In the genomic region with DNA sequence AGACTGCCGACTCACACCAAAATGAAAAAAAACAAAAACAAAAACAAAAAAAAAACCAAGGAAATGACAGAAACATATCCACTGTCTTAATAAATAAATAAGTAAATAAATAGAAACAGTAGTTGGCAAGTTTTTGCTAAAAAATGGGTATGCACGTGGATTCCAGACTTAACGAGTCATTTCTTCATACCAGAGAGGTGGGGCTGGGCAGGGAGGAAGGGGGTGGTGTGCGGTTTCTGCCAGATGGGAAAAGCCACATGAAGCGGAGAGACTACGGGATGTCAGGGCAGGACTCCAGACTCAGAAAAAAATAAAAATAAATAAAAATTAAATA, we compare ENCODE assay signal across 8 mouse cellular contexts. TPM values are rescaled to one million over a fixed set of nuclear protein-coding genes. Genes with fewer than 3 reads are reported as not detected.
DNase-seq lines count a peak whose midpoint lies in the region; ATAC-seq and TF ChIP-seq lines count a peak whose summit lies in the region.

No protein-coding gene starts in this region.

- peak; percentile 33 for DNase-seq in layer of hippocampus, adult 9-11 months
- no peak for DNase-seq in layer of hippocampus, adult 9-10 months (ENCODE audit: low spot score)
- peak; percentile 50 for DNase-seq in forelimb bud, embryonic 11.5 days (ENCODE audit: low read depth, low spot score)
- peak; percentile 27 to 62 for DNase-seq in kidney, postnatal 25 days
- DNase-seq in thymus, postnatal 0 days (ENCODE audit: low spot score) = no peak
- DNase-seq in left cerebral cortex, adult 8-10 months (ENCODE audit: low spot score in 2 of 2) = no peak

- peaks cover 5% of the 10 kb centered on the region; the same call in 1 of the 2 replicates for H3K4me1 ChIP-seq in bone marrow, adult 2 months (ENCODE audit: control insufficient read depth, insufficient read depth, low read length)

- 0% methylated on average over 6 of the region's 6 CpGs for WGBS in bone marrow, adult 2 months

- no peak overlapping the region; the same call in 1 of the 2 replicates for H3K27ac ChIP-seq in bone marrow, adult 2 months (ENCODE audit: control insufficient read depth, insufficient read depth, low read depth, low read length, poor library complexity)

- peak overlapping the region; percentile 56 for H3K4me3 ChIP-seq in bone marrow, adult 2 months (replicated peaks; ENCODE audit: control insufficient read depth, low read depth, low read length)

- TF ChIP-seq CTCF in bone marrow, adult 2 months (IDR thresholded peaks at IDR 0.05; ENCODE audit: control insufficient read depth, insufficient read depth, low read length) = no peak

- 0 out of 2 replicates have a peak, but pooled peaks have one; percentile 15 for ATAC-seq in megakaryocyte progenitor cell, adult 5-6 weeks (replicated peaks; ENCODE audit: poor library complexity)

- no peak for TF ChIP-seq POLR2A in bone marrow, adult 2 months (IDR thresholded peaks at IDR 0.05; ENCODE audit: borderline replicate concordance, control insufficient read depth, low read depth, low read length)

RNA-seq across cellular contexts. Expression of gene Clip1, which starts 1.4 kb away (rescaled TPM):
- polyA plus RNA-seq in bone marrow, adult 2 months (2011; ENCODE audit: insufficient read depth, insufficient read length, low replicate concordance, missing spikeins) = 11.7 and 29.8 TPM in 2 replicates
- total RNA-seq in megakaryocyte progenitor cell, adult 5-6 weeks (2015) = 45.7 and 46.4 TPM in 2 replicates
- total RNA-seq in megakaryocyte progenitor cell, adult 5-6 weeks (2017) = 72.5 and 98.3 TPM in 2 replicates
- polyA plus RNA-seq in thymus, postnatal 0 days (2015; fragmentation: Nextera tagmentation; extraction: Ambion mirVana) = 30.6 and 33.7 TPM in 2 replicates
- 100 to 1,000 TPM; 113 to 125 (median 122) TPM for total RNA-seq in left cerebral cortex, adult 8-10 months (2022)

RNA-seq across cellular contexts. Expression of gene Zcchc8, which starts 37.9 kb away (rescaled TPM):
- 49.3 and 59.7 TPM in 2 replicates for polyA plus RNA-seq in bone marrow, adult 2 months (2011; ENCODE audit: insufficient read depth, insufficient read length, low replicate concordance, missing spikeins)
- total RNA-seq in megakaryocyte progenitor cell, adult 5-6 weeks (2015) = 50.8 and 52.0 TPM in 2 replicates
- total RNA-seq in megakaryocyte progenitor cell, adult 5-6 weeks (2017) = 103 and 131 TPM in 2 replicates
- 83.8 and 86.3 TPM in 2 replicates for polyA plus RNA-seq in thymus, postnatal 0 days (2015; fragmentation: Nextera tagmentation; extraction: Ambion mirVana)
- total RNA-seq in left cerebral cortex, adult 8-10 months (2022) = 10 to 100 TPM; 30.4 to 48.8 (median 44.5) TPM

Comparison
In these comparisons a context has a peak if more than half of its experiments do, and no peak if none do; other contexts are left out.
1. DNase-seq: peak in layer of hippocampus, adult 9-11 months (single experiment), forelimb bud, embryonic 11.5 days (single experiment) and kidney, postnatal 25 days (2 of 2); none in layer of hippocampus, adult 9-10 months (single experiment), thymus, postnatal 0 days (single experiment) and left cerebral cortex, adult 8-10 months (0 of 2).